ENCODE assay signal across 13 mouse cellular contexts in genomic region chr1:52660765-52661164, GRCm38 (mm10).
"Had no signal": no experiment of that assay in that cellular context is flagged by ENCODE, and none has a peak within 500 bp of the region (broad histone marks: within the 10 kb centered on the region; RNA-seq: fewer than 3 reads in every experiment).

No protein-coding gene starts in this region.

- H3K9me3 ChIP-seq: limb, embryonic 15.5 days; liver, embryonic 12.5 days; midbrain, embryonic 10.5 days; midbrain, embryonic 15.5 days; neural tube, embryonic 13.5 days had no signal

- H3K4me1 ChIP-seq: limb, embryonic 15.5 days; liver, embryonic 12.5 days; midbrain, embryonic 10.5 days; midbrain, embryonic 15.5 days; neural tube, embryonic 13.5 days had no signal

- DNase-seq: kidney, adult 11 months; kidney, postnatal 36 days; layer of hippocampus, adult 9-11 months; layer of hippocampus, postnatal 36 days; retina, postnatal 1 day; right cerebral cortex, postnatal 14 days; thymus, postnatal 4 days had no signal

- H3K9ac ChIP-seq: limb, embryonic 15.5 days; liver, embryonic 12.5 days; midbrain, embryonic 15.5 days; neural tube, embryonic 13.5 days had no signal

- H3K36me3 ChIP-seq: limb, embryonic 15.5 days; liver, embryonic 12.5 days; midbrain, embryonic 10.5 days had no signal

- H3K4me3 ChIP-seq: limb, embryonic 15.5 days; liver, embryonic 12.5 days; midbrain, embryonic 10.5 days; midbrain, embryonic 15.5 days; neural tube, embryonic 13.5 days had no signal

- ATAC-seq: liver, embryonic 12.5 days; midbrain, embryonic 15.5 days had no signal

- H3K27ac ChIP-seq: kidney, postnatal 0 days; limb, embryonic 15.5 days; liver, embryonic 12.5 days; midbrain, embryonic 10.5 days; midbrain, embryonic 15.5 days; neural tube, embryonic 13.5 days had no signal

- H3K27me3 ChIP-seq: limb, embryonic 15.5 days; liver, embryonic 12.5 days; midbrain, embryonic 15.5 days; neural tube, embryonic 13.5 days had no signal

- H3K4me2 ChIP-seq: limb, embryonic 15.5 days; liver, embryonic 12.5 days; midbrain, embryonic 15.5 days; neural tube, embryonic 13.5 days had no signal
